Mouse (Mus musculus) layer of hippocampus, adult 11-12 months (tissue): ENCODE data around the gene Pnpt1.
A peak's percentile ranks its signal among the peaks of the same experiment; 100 is the strongest.

Source experiments
- DNase-seq: peaks from one replicate; pipeline ENCODE4 v3.0.0; 2022; ENCODE audit warnings: low spot score

Pnpt1 gene

DNA sequence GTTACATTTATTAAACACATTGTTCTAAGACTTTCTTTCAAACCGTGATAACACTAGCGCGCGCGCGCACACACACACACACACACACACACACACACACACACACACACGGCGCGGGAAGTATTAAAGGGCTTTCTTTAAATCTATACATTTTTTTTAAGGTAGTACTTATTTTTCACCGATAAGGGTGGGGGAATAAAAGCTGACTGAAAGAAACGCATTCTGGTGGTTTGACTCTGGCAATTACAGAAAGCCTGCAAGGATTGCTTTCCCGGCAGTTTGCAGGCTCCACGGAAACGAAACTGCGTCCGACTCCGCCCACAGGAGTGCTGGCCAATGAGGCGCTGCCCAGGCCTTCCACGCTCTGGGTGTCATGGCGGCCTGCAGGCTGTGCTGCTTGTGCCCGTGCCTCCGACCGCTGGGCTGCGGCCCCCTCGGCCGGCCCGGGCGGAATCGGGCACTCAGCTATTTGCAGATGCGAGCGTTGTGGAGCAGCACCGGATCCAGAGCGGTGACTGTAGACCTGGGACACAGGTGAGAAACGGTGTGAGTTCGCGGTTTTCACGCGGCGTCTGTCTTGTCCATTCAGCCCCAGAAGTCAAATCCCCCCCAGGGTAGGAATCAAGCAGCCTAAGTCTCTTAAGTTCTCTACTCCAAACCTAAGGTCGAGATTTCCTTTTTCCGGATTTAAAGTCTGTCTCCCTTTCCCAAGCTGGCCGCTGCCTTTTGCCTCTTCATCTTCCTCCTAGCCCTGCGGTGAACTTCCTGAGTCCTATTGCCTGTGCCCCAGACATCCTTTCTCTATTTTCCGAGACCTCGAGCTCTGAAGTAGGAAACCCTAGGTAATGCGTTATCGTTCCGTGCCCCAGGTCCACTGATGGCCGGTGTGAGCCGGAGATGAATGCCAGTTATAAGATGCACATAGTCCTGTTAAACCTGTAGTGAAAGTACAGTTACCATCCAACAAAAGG, at the start of gene Pnpt1:
Gene Pnpt1, plus strand, starts transcription at position 360 of the 971 bp plus-strand sequence.
- DNase-seq = peak; percentile 89

GRCm38 (mm10) chr11:29092403-29092802, 38.1 kb upstream of the Pnpt1 start:
- no peak for DNase-seq

GRCm38 (mm10) chr11:29098926-29099325, 31.6 kb upstream of the Pnpt1 start:
- no peak for DNase-seq

- DNase-seq = peak; percentile 4
Observed at GRCm38 (mm10) chr11:29129862-29130384, 621 bp upstream of the Pnpt1 start.

GRCm38 (mm10) chr11:29140671-29141070, 10.1 kb downstream of the Pnpt1 start:
- no peak for DNase-seq

GRCm38 (mm10) chr11:29148901-29149300, 18.4 kb downstream of the Pnpt1 start:
- no peak for DNase-seq

DNA sequence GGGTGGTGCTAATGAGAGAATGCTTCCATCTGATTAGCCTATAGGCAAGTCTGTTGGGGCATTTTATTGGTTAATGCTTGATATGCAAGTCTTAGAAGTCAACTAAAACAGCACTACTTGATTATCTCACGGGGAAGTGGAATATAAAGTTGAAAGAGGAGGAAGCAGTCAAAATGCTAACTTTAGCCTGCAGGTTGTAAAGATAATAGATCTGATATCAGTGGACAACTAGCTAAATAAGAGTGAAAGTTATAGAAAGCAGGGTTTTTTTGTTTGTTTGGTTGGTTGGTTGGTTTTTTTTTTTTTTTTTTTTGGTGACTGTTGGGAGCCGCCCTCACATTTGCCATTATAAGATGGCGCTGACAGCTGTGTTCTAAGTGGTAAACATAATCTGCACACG, 33.0 kb downstream of the Pnpt1 start:
- DNase-seq = no peak

DNA sequence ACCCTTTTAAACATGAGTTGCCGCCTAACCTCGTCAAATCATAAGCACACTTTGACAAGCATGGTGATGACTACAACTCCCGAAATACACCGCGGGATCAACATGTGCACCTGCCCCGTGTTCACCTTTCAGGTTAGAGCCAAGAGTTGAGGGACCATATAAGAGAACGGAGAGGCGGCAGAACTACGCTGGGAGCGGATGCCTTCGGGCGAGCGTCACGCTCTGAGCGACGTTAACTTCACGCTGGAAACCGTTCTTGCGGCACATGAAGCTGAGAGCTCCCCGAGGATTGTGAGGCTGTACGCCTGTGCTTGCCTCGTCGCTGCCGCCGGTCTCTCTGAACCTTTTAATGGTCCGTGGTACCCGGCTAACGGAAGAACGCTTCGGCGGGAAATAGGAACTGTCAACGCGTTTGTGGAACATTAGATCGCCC, 41.4 kb downstream of the Pnpt1 start:
- peak; percentile 57 for DNase-seq

GRCm38 (mm10) chr11:29172563-29173124, 42.1 kb downstream of the Pnpt1 start, which contains the start of gene Ppp4r3b:
Ppp4r3b (plus strand) TSS chr11:29172890.
- DNase-seq = peak; percentile 98

DNA sequence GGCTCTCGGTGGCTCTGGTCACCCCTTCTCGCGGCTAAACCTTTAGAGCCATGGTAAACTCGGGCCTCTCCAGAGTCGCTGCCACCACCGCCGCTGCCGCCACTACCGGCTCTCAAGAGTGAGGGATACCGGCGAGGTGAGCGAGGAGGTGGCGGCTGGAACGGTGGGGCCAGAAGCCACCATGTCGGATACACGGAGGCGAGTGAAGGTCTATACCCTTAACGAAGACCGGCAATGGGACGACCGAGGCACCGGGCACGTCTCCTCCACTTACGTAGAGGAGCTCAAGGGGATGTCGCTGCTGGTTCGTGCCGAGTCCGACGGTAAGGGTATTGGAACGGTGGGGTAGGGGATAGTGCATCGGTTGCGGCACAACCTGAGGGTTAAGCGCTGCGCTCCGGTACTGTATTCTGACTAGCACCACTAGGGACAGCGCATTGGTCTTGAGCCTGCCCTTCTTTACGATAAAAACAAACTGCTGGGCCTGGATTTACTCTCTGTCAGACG, 42.6 kb downstream of the Pnpt1 start:
- DNase-seq = peak; percentile 48

GRCm38 (mm10) chr11:29173706-29174436, 43.3 kb downstream of the Pnpt1 start:
- DNase-seq = no peak

GRCm38 (mm10) chr11:29179319-29179718, 48.8 kb downstream of the Pnpt1 start:
- DNase-seq = no peak

DNA sequence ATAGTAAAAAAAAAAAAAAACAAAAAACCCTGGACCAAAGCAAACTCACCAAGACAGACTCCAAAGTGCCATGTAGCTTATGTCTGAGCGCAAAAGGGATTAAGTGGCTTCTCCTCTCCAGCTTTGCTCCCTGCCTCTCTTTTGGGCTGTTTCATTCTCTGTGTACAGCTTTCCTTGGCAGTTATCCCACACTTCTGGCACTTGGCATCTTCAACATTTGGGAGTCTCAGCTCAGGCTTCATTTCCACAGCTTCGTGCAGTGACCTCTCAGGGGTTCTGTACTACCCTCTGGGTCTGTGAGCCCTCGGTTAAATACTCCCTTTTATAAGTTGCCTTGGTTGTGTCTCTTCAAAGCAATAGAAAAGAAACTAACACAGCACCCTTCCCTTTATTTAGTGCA, 50.1 kb downstream of the Pnpt1 start:
- peak; percentile 33 for DNase-seq

- no peak for DNase-seq
Observed at GRCm38 (mm10) chr11:29181751-29182150, 51.2 kb downstream of the Pnpt1 start.

DNA sequence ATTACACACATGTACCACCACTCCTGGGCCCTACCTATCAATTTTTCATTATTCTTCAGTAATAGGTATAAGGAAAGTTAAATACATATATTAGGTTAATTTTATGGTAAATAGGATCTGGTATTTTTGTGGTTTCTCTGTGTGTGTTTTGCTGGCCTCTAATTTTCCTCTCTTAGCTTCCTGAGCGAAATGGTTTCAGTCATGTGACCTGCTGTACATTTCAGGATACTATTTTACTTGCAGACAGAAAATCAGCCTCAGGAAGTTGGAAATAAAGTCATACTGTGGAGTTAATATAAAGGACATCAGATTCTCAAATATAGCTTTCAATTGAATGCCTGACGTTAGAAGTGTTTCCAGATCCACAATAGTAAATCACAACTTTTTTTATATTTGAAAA, 58.4 kb downstream of the Pnpt1 start:
- DNase-seq = no peak

DNA sequence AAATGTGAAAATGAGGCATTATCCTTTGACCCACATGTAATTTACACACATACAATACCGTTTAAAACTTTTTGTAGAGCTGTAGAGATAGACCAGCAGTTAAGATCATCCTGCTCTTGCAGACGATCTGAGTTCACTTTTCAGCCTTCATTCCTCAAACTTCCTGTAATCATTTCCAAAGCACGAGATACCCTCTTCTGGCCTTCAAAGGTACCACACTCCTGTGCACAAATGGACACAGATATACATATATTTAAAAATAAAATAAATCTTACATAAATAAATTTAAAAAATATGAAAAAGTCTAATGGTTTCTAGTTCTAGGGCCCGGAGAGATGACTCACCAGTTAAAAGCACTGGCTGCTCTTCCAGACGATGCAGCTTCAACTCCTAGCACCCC, 73.1 kb downstream of the Pnpt1 start:
- no peak for DNase-seq

- DNase-seq = no peak
Observed at GRCm38 (mm10) chr11:29209774-29210173, 79.2 kb downstream of the Pnpt1 start.
